Mouse (Mus musculus): ENCODE measurements around the gene BC025920. TPM values are rescaled to one million over a fixed set of nuclear protein-coding genes. Genes with fewer than 3 reads are reported as not detected.

The BC025920 gene
- 1.8 and 2.0 TPM in 2 replicates for polyA plus RNA-seq (2015; fragmentation: Nextera tagmentation; extraction: Ambion mirVana)

GRCm38 (mm10) chr10:81605974-81606751 lies at the start of gene BC025920:
TSS of gene BC025920 (plus strand) at chr10:81606270.
- H3K27me3 ChIP-seq (replicated peaks) = no peaks in the 10 kb centered on the region; the same call in 1 of the 2 replicates
- no peaks in the 10 kb centered on the region for H3K9me3 ChIP-seq
- under 1% methylated on average over 39 of the region's 39 CpGs for WGBS
- peak; percentile 89 for ATAC-seq (replicated peaks)
- H3K4me1 ChIP-seq = peaks cover 35% of the 10 kb centered on the region
- peak within 1 kb of the TSS; percentile 84 for H3K4me2 ChIP-seq
- peak within 1 kb of the TSS; percentile 58 for H3K4me3 ChIP-seq
- peak within 1 kb of the TSS; percentile 93 for H3K27ac ChIP-seq
- H3K36me3 ChIP-seq (replicated peaks) = no peaks in the 10 kb centered on the region
- peak within 1 kb of the TSS; percentile 58 for H3K9ac ChIP-seq

- no peak overlapping the region for H3K4me2 ChIP-seq
Observed at GRCm38 (mm10) chr10:81556282-81556681, 49.8 kb upstream of the BC025920 start.

GRCm38 (mm10) chr10:81557491-81557890 lies 48.6 kb upstream of the BC025920 start:
- Histone ChIP-seq H3K4me2 (no peak overlapping the region), H3K4me1 (peaks cover 25% of the 10 kb centered on the region), H3K27ac (no peak overlapping the region), H3K9ac (no peak overlapping the region), H3K9me3 (no peaks in the 10 kb centered on the region), H3K4me3 (no peak overlapping the region), H3K36me3 (replicated peaks) (no peaks in the 10 kb centered on the region), H3K27me3 (replicated peaks) (no peaks in the 10 kb centered on the region)
- 47% methylated on average over 1 of the region's 1 CpGs for WGBS
- ATAC-seq (replicated peaks) = no peak

More at GRCm38 (mm10) chr10:81556282-81556681, 49.8 kb upstream of the BC025920 start:
- no peaks in the 10 kb centered on the region for H3K9me3 ChIP-seq
- H3K27ac ChIP-seq = no peak overlapping the region
- H3K4me1 ChIP-seq = peaks cover 24% of the 10 kb centered on the region
- H3K4me3 ChIP-seq = no peak overlapping the region
- no peaks in the 10 kb centered on the region for H3K27me3 ChIP-seq (replicated peaks)
- ATAC-seq (replicated peaks) = no peak
- H3K36me3 ChIP-seq (replicated peaks) = no peaks in the 10 kb centered on the region
- WGBS = 80% methylated on average over 3 of the region's 3 CpGs
- no peak overlapping the region for H3K9ac ChIP-seq

- peak within 1 kb of the TSS; percentile 89 for H3K4me2 ChIP-seq
- no peaks in the 10 kb centered on the region for H3K9me3 ChIP-seq
- no peaks in the 10 kb centered on the region for H3K36me3 ChIP-seq (replicated peaks)
- 1% methylated on average over 51 of the region's 53 CpGs for WGBS
- H3K4me3 ChIP-seq = peak within 1 kb of the TSS; percentile 95
- peak within 1 kb of the TSS; percentile 87 for H3K27ac ChIP-seq
- ATAC-seq (replicated peaks) = peak; percentile 57
- H3K4me1 ChIP-seq = peaks cover 40% of the 10 kb centered on the region
- no peaks in the 10 kb centered on the region for H3K27me3 ChIP-seq (replicated peaks)
- H3K9ac ChIP-seq = peak within 1 kb of the TSS; percentile 99
Observed at GRCm38 (mm10) chr10:81559163-81559626, 46.9 kb upstream of the BC025920 start, which contains the start of gene Aes. TSS of gene Aes (plus strand) at chr10:81559488.

GRCm38 (mm10) chr10:81559627-81560539 lies 46.2 kb upstream of the BC025920 start:
- Histone ChIP-seq H3K9me3 (no peaks in the 10 kb centered on the region), H3K4me2 (peak overlapping the region; percentile 89), H3K4me3 (peak overlapping the region; percentile 95), H3K36me3 (replicated peaks) (0 out of 2 replicates have a peak, but pooled peaks cover 6% of the 10 kb centered on the region), H3K27ac (peak overlapping the region; percentile 87), H3K4me1 (peaks cover 46% of the 10 kb centered on the region), H3K9ac (peak overlapping the region; percentile 99), H3K27me3 (replicated peaks) (peaks cover 4% of the 10 kb centered on the region)
- WGBS = under 1% methylated on average over 36 of the region's 36 CpGs
- ATAC-seq (replicated peaks) = peak; percentile 49

- peaks cover 51% of the 10 kb centered on the region for H3K4me1 ChIP-seq
- peak; percentile 0; the same call in 1 of the 2 replicates for ATAC-seq (replicated peaks)
- H3K4me2 ChIP-seq = peak overlapping the region; percentile 89
- WGBS = 34% methylated on average over 16 of the region's 16 CpGs
- peaks cover 11% of the 10 kb centered on the region; the same call in 1 of the 2 replicates for H3K36me3 ChIP-seq (replicated peaks)
- H3K9ac ChIP-seq = peak overlapping the region; percentile 99
- H3K27me3 ChIP-seq (replicated peaks) = peaks cover 14% of the 10 kb centered on the region
- H3K27ac ChIP-seq = 0 out of 2 replicates have a peak overlapping the region, but pooled peaks have one; percentile 87
- peak overlapping the region; percentile 95 for H3K4me3 ChIP-seq
- no peaks in the 10 kb centered on the region for H3K9me3 ChIP-seq
Observed at GRCm38 (mm10) chr10:81560719-81561459, 45.2 kb upstream of the BC025920 start.

- peaks cover 11% of the 10 kb centered on the region; the same call in 1 of the 2 replicates for H3K36me3 ChIP-seq (replicated peaks)
- 79% methylated on average over 6 of the region's 6 CpGs for WGBS
- H3K27ac ChIP-seq = no peak overlapping the region
- H3K4me2 ChIP-seq = peak overlapping the region; percentile 20
- H3K4me1 ChIP-seq = peaks cover 51% of the 10 kb centered on the region
- H3K9me3 ChIP-seq = no peaks in the 10 kb centered on the region
- ATAC-seq (replicated peaks) = no peak
- no peak overlapping the region for H3K9ac ChIP-seq
- H3K27me3 ChIP-seq (replicated peaks) = peaks cover 26% of the 10 kb centered on the region
- no peak overlapping the region for H3K4me3 ChIP-seq
Observed at GRCm38 (mm10) chr10:81562411-81562810, 43.7 kb upstream of the BC025920 start.

GRCm38 (mm10) chr10:81563481-81563880 lies 42.6 kb upstream of the BC025920 start:
- H3K4me3 ChIP-seq = 0 out of 2 replicates have a peak overlapping the region, but pooled peaks have one; percentile 9
- ATAC-seq (replicated peaks) = no peak
- H3K9me3 ChIP-seq = no peaks in the 10 kb centered on the region
- H3K27ac ChIP-seq = no peak overlapping the region
- no peak overlapping the region for H3K9ac ChIP-seq
- peaks cover 58% of the 10 kb centered on the region for H3K4me1 ChIP-seq
- H3K27me3 ChIP-seq (replicated peaks) = peaks cover 31% of the 10 kb centered on the region
- H3K4me2 ChIP-seq = no peak overlapping the region
- H3K36me3 ChIP-seq (replicated peaks) = peaks cover 11% of the 10 kb centered on the region; the same call in 1 of the 2 replicates
- 56% methylated on average over 6 of the region's 6 CpGs for WGBS

GRCm38 (mm10) chr10:81564216-81564615 lies 41.9 kb upstream of the BC025920 start:
- peak overlapping the region; percentile 33 for H3K4me2 ChIP-seq
- H3K27ac ChIP-seq = no peak overlapping the region
- no peak overlapping the region for H3K9ac ChIP-seq
- no peaks in the 10 kb centered on the region for H3K9me3 ChIP-seq
- 11% methylated on average over 10 of the region's 10 CpGs for WGBS
- H3K27me3 ChIP-seq (replicated peaks) = peaks cover 31% of the 10 kb centered on the region
- H3K36me3 ChIP-seq (replicated peaks) = peaks cover 11% of the 10 kb centered on the region; the same call in 1 of the 2 replicates
- H3K4me1 ChIP-seq = peaks cover 61% of the 10 kb centered on the region
- peak overlapping the region; percentile 9; the same call in 1 of the 2 replicates for H3K4me3 ChIP-seq
- ATAC-seq (replicated peaks) = no peak

GRCm38 (mm10) chr10:81564734-81565133 lies 41.3 kb upstream of the BC025920 start:
- no peak for ATAC-seq (replicated peaks)
- Histone ChIP-seq H3K27ac (no peak overlapping the region), H3K9ac (no peak overlapping the region)

More at GRCm38 (mm10) chr10:81564734-81565133, 41.3 kb upstream of the BC025920 start:
- H3K27me3 ChIP-seq (replicated peaks) = peaks cover 31% of the 10 kb centered on the region
- H3K4me3 ChIP-seq = no peak overlapping the region
- H3K9me3 ChIP-seq = no peaks in the 10 kb centered on the region
- peaks cover 11% of the 10 kb centered on the region; the same call in 1 of the 2 replicates for H3K36me3 ChIP-seq (replicated peaks)
- peaks cover 66% of the 10 kb centered on the region for H3K4me1 ChIP-seq
- no peak overlapping the region for H3K4me2 ChIP-seq
- WGBS = 22% methylated on average over 10 of the region's 10 CpGs
